Mouse (Mus musculus): ENCODE results near the gene Patj. TPM values are rescaled to one million over a fixed set of nuclear protein-coding genes. Genes with fewer than 3 reads are reported as not detected.

Gene Patj
- polyA plus RNA-seq, 1 experiment from 2014 or later, result 2.2 TPM

- no peak for ATAC-seq (ENCODE audit: insufficient read depth)
- Histone ChIP-seq H3K27ac (replicated peaks) (no peak overlapping the region), H3K27me3 (peaks cover 5% of the 10 kb centered on the region), H3K9ac (no peak overlapping the region), H3K4me1 (replicated peaks) (no peaks in the 10 kb centered on the region), H3K4me3 (replicated peaks) (no peak overlapping the region), H3K4me2 (no peak overlapping the region), H3K36me3 (replicated peaks) (no peaks in the 10 kb centered on the region), H3K9me3 (replicated peaks) (no peaks in the 10 kb centered on the region)
- 84% methylated on average over 16 of the region's 16 CpGs for WGBS (ENCODE audit: insufficient replicate concordance)
Observed at GRCm38 (mm10) chr4:98733660-98734059, 338.1 kb downstream of the Patj start.

- Histone ChIP-seq H3K9ac (no peak overlapping the region), H3K4me1 (replicated peaks) (no peaks in the 10 kb centered on the region), H3K36me3 (replicated peaks) (no peaks in the 10 kb centered on the region), H3K4me2 (no peak overlapping the region), H3K4me3 (replicated peaks) (no peak overlapping the region), H3K27ac (replicated peaks) (no peak overlapping the region), H3K9me3 (replicated peaks) (no peaks in the 10 kb centered on the region), H3K27me3 (no peaks in the 10 kb centered on the region)
- 34% methylated on average over 2 of the region's 2 CpGs for WGBS (ENCODE audit: insufficient replicate concordance)
- ATAC-seq (ENCODE audit: insufficient read depth), result no peak
Observed at GRCm38 (mm10) chr4:98739753-98740152, 344.2 kb downstream of the Patj start.

DNA sequence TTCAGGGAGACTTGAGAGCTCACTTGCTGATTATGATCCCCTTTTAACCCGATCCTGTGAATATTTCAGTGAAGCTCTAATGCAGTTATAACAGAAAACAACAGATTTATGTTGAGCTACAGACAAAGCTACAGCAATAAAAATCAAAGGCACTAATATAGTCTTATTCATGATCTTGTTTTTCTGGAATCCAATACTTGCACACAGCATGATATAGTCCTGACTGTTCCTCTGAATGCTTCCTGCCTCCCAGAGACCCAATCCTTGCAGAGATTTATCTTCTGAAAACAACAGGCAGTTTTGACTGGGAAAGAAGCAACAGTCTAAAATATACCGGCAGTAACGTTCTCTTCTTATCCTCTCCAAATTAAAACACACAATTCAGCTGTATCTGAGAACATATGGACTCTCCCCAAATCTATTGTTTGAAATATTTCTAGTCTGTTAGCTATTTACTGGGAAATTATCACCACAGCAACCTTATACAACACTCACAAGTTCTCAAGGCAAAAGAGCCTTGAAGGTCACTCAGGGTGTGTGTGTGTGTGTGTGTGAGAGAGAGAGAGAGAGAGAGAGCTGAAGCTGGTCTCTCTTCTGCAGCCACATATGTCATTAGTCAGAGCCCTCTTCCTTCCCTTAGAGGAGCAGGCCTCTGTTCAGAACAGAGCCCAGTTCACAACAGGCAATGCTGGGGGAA is 347.8 kb downstream of the Patj start:
- Histone ChIP-seq H3K4me3 (replicated peaks) (no peak overlapping the region), H3K36me3 (replicated peaks) (no peaks in the 10 kb centered on the region), H3K9ac (no peak overlapping the region), H3K4me2 (no peak overlapping the region), H3K4me1 (replicated peaks) (no peaks in the 10 kb centered on the region), H3K27me3 (no peaks in the 10 kb centered on the region), H3K9me3 (replicated peaks) (no peaks in the 10 kb centered on the region), H3K27ac (replicated peaks) (no peak overlapping the region)
- ATAC-seq (ENCODE audit: insufficient read depth), result no peak
- 60% methylated on average over 3 of the region's 3 CpGs for WGBS (ENCODE audit: insufficient replicate concordance)

- Histone ChIP-seq H3K9ac (no peak overlapping the region), H3K4me3 (replicated peaks) (no peak overlapping the region), H3K9me3 (replicated peaks) (no peaks in the 10 kb centered on the region), H3K27me3 (no peaks in the 10 kb centered on the region), H3K27ac (replicated peaks) (no peak overlapping the region), H3K4me2 (no peak overlapping the region), H3K4me1 (replicated peaks) (no peaks in the 10 kb centered on the region), H3K36me3 (replicated peaks) (no peaks in the 10 kb centered on the region)
- no peak for ATAC-seq (ENCODE audit: insufficient read depth)
- WGBS (ENCODE audit: insufficient replicate concordance), result 29% methylated on average over 7 of the region's 7 CpGs
Observed at GRCm38 (mm10) chr4:98743906-98744210, 348.3 kb downstream of the Patj start.

GRCm38 (mm10) chr4:98754456-98754855 is 358.9 kb downstream of the Patj start:
- no peak overlapping the region for H3K4me2 ChIP-seq
- no peak overlapping the region for H3K4me3 ChIP-seq (replicated peaks)
- no peaks in the 10 kb centered on the region for H3K27me3 ChIP-seq
- no peak overlapping the region for H3K9ac ChIP-seq
- WGBS (ENCODE audit: insufficient replicate concordance), result 61% methylated on average over 4 of the region's 4 CpGs
- no peaks in the 10 kb centered on the region for H3K4me1 ChIP-seq (replicated peaks)
- H3K27ac ChIP-seq (replicated peaks), result no peak overlapping the region
- no peak for ATAC-seq (ENCODE audit: insufficient read depth)
- H3K36me3 ChIP-seq (replicated peaks), result no peaks in the 10 kb centered on the region
- H3K9me3 ChIP-seq (replicated peaks), result no peaks in the 10 kb centered on the region

DNA sequence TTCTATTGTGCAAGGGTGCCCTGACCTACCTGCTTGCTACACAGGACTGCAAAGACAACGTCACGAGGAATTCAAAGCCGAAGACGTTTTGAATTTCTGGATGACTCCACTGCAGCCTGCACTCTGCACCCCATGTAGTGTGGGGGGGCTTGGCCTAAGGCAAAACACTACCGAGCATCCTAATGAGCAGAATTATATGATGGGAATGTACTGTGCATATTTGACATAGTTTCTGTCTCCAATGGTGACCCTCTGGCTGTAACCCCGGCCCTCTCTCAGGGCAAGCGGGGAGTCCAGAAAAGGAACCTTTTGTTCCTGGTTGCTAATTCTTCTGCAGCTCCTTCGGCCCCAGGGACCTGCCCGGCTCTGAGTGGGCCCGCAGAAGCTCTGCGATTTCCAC is 360.6 kb downstream of the Patj start:
- no peaks in the 10 kb centered on the region for H3K4me1 ChIP-seq (replicated peaks)
- H3K27ac ChIP-seq (replicated peaks), result no peak overlapping the region
- no peaks in the 10 kb centered on the region for H3K9me3 ChIP-seq (replicated peaks)
- no peak overlapping the region for H3K4me3 ChIP-seq (replicated peaks)
- no peaks in the 10 kb centered on the region for H3K27me3 ChIP-seq
- H3K4me2 ChIP-seq, result no peak overlapping the region
- H3K36me3 ChIP-seq (replicated peaks), result no peaks in the 10 kb centered on the region
- no peak for ATAC-seq (ENCODE audit: insufficient read depth)
- no peak overlapping the region for H3K9ac ChIP-seq
- WGBS (ENCODE audit: insufficient replicate concordance), result 68% methylated on average over 11 of the region's 11 CpGs

DNA sequence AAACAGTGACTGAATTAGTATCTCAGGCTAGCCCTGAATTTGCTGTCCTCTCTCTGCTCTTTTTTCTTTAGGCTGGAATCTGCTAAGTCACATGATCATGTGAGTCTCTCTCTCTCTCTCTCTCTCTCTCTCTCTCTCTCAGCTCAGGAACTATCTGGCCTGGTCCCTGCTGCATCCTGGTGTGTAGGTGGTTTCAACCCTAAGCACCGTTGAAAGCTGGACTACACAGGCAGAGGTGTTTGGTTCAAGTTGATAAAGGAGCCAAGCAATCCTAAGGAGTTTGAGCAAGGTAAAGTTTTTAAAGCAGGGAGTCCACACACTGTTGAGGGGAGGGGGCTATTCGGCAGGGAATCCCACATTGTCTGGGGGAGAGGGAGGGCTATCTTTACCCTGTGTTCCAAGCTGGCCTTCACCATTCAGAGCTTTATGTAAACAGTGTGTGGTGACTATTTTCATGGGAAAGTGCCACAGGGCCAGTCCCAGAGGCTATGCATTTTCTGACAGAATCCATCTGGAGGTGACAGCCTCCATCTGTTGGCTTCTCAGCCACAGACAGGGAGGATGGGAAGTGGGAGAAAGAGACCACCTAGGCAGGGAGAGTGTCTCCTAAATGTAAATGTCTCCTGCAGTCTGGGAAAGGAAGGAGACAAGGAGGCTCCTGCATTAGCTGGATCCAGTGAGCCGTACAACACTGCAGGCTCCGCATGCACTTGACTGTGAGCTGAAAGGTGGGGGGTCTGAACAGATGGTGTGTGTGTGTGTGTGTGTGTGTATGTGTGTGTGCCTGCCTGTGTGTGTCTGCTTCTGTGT is 362.6 kb downstream of the Patj start:
- no peak overlapping the region for H3K4me2 ChIP-seq
- H3K36me3 ChIP-seq (replicated peaks), result no peaks in the 10 kb centered on the region
- no peak overlapping the region for H3K4me3 ChIP-seq (replicated peaks)
- ATAC-seq (ENCODE audit: insufficient read depth), result no peak
- H3K27me3 ChIP-seq, result no peaks in the 10 kb centered on the region
- H3K27ac ChIP-seq (replicated peaks), result no peak overlapping the region
- no peak overlapping the region for H3K9ac ChIP-seq
- H3K4me1 ChIP-seq (replicated peaks), result no peaks in the 10 kb centered on the region
- no peaks in the 10 kb centered on the region for H3K9me3 ChIP-seq (replicated peaks)
- WGBS (ENCODE audit: insufficient replicate concordance), result 46% methylated on average over 4 of the region's 4 CpGs

GRCm38 (mm10) chr4:98758872-98759518 is 363.4 kb downstream of the Patj start:
- Histone ChIP-seq H3K4me1 (replicated peaks) (no peaks in the 10 kb centered on the region), H3K4me2 (no peak overlapping the region), H3K27ac (replicated peaks) (no peak overlapping the region), H3K9ac (no peak overlapping the region), H3K9me3 (replicated peaks) (no peaks in the 10 kb centered on the region), H3K36me3 (replicated peaks) (no peaks in the 10 kb centered on the region), H3K4me3 (replicated peaks) (no peak overlapping the region), H3K27me3 (no peaks in the 10 kb centered on the region)
- WGBS (ENCODE audit: insufficient replicate concordance), result 57% methylated on average over 3 of the region's 3 CpGs
- no peak for ATAC-seq (ENCODE audit: insufficient read depth)

GRCm38 (mm10) chr4:98767134-98768133 is 371.8 kb downstream of the Patj start:
- no peak overlapping the region for H3K4me3 ChIP-seq (replicated peaks)
- H3K9me3 ChIP-seq (replicated peaks), result no peaks in the 10 kb centered on the region
- H3K27me3 ChIP-seq, result no peaks in the 10 kb centered on the region
- 61% methylated on average over 14 of the region's 14 CpGs for WGBS (ENCODE audit: insufficient replicate concordance)
- no peaks in the 10 kb centered on the region for H3K36me3 ChIP-seq (replicated peaks)
- ATAC-seq (ENCODE audit: insufficient read depth), result no peak
- no peaks in the 10 kb centered on the region for H3K4me1 ChIP-seq (replicated peaks)
- H3K27ac ChIP-seq (replicated peaks), result no peak overlapping the region
- no peak overlapping the region for H3K4me2 ChIP-seq
- no peak overlapping the region for H3K9ac ChIP-seq
